Mouse (Mus musculus): ENCODE data around the gene Ano1.

The Ano1 gene

DNA sequence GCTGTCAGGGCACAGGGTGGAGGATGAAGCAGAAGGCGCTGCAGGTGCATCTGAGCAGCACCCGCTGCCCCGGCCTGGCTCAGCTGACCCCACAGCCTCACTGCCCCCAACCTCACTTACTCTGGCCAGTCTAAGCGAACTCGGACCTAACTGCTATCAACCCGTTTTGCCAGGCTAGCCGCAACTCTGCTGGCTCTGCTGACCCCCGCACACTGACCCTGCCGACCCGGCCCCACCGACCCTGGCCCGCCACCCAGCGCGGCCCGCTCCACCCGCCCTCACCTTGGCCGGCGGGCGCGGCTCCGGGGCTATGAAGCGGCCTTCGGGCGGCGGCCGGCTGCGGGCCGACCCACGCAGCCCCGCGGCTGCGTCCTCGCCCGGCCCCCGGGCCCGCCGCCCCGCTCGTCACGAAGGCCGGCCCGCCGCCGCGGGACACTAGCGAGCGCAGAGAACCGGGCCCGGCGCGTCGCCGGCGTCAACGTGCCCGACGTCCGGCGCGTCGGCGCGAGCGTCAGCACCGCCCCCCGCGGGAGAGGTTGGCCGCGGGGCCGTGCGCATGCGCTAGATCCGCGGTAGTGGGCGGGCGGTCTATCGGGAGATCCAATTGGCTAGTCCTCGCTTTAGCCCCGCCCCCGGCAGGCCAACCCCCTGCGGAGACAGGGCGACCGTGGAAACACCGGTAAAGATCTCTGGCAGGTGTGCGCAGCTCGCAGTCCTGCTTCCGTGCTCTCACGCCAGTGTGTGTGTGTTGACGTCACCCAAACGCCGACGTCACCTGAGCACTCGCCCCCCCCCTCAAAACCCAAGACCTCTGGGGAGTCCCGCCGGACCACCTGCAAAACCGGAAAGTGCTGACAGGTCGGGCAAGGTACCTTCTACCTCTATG is 198.3 kb downstream of the Ano1 start, which contains the start of gene Ppfia1:
Ppfia1 (minus strand) TSS at position 493 of the 886 bp plus-strand sequence.
- ATAC-seq (ENCODE audit: insufficient number of reproducible peaks, low FRiP score, low TSS enrichment) = peak; percentile 84

- ATAC-seq (ENCODE audit: insufficient number of reproducible peaks, low FRiP score, low TSS enrichment) = no peak
These were observed 199.5 kb downstream of the Ano1 start for GRCm38 (mm10) chr7:144552274-144552673.

GRCm38 (mm10) chr7:144550811-144551210 is 201.0 kb downstream of the Ano1 start:
- no peak for ATAC-seq (ENCODE audit: insufficient number of reproducible peaks, low FRiP score, low TSS enrichment)

- peak; percentile 52 for ATAC-seq (ENCODE audit: insufficient number of reproducible peaks, low FRiP score, low TSS enrichment)
These were observed 201.7 kb downstream of the Ano1 start for GRCm38 (mm10) chr7:144549904-144550566.

GRCm38 (mm10) chr7:144545231-144545630 is 206.5 kb downstream of the Ano1 start:
- no peak for ATAC-seq (ENCODE audit: insufficient number of reproducible peaks, low FRiP score, low TSS enrichment)

- no peak for ATAC-seq (ENCODE audit: insufficient number of reproducible peaks, low FRiP score, low TSS enrichment)
These were observed 210.4 kb downstream of the Ano1 start for GRCm38 (mm10) chr7:144541351-144541750.

GRCm38 (mm10) chr7:144539146-144539545 is 212.6 kb downstream of the Ano1 start:
- ATAC-seq (ENCODE audit: insufficient number of reproducible peaks, low FRiP score, low TSS enrichment) = no peak

Measured in cerebellum, adult (tissue).